Mouse (Mus musculus): ENCODE measurements at regions not wholly inside any gene's neighbourhood (a gene's known extent, or its start where the extent isn't known, plus 50 kb on each side); places are given as distances from the start of the nearest gene placed in this dataset.
"Not testable (repeated sequence)": the region's sequence is repeated elsewhere in the genome, so short reads cannot be mapped to it uniquely, and the experiment has no call there.

GRCm38 (mm10) chr10:26577087-26577486, 176.1 kb upstream of the Arhgap18 start:
- no peak for DNase-seq (ENCODE audit: low read depth, low spot score)
- no peak overlapping the region for H3K27ac ChIP-seq (ENCODE audit: insufficient read depth, low read depth, low read length, poor library complexity, severe bottlenecking)
- H3K9me3 ChIP-seq (ENCODE audit: control insufficient read depth, insufficient read depth, low read depth, low read length), result no peaks in the 10 kb centered on the region
- in situ Hi-C loops (cut with MboI; ENCODE audit: low sequenced_read_pairs in 2 of 2, unreplicated experiment in 2 of 2), result no loop called here
- no peaks in the 10 kb centered on the region for H3K4me1 ChIP-seq (ENCODE audit: control insufficient read depth in 2 of 2, insufficient read depth in 2 of 2, low read length in 2 of 2, poor library complexity in 1 of 2)
- no peak overlapping the region for H3K9ac ChIP-seq (ENCODE audit: insufficient read depth, low read depth, low read length, poor library complexity, severe bottlenecking)
- TF ChIP-seq HCFC1 (IDR thresholded peaks at IDR 0.05; ENCODE audit: borderline replicate concordance, insufficient read depth, low read length) (no peak), ZC3H11A (IDR thresholded peaks at IDR 0.05; ENCODE audit: borderline replicate concordance, low read depth, low read length) (no peak), ZNF384 (IDR thresholded peaks at IDR 0.05; ENCODE audit: low read depth, low read length) (no peak), CHD2 (IDR thresholded peaks at IDR 0.05; ENCODE audit: low read depth, low read length) (no peak), MAFK (IDR thresholded peaks at IDR 0.05; ENCODE audit: insufficient read depth, low read depth, low read length) (no peak)
- no peaks in the 10 kb centered on the region for H3K36me3 ChIP-seq (ENCODE audit: control insufficient read depth, insufficient read depth, low read length, poor library complexity, severe bottlenecking)
- H3K4me3 ChIP-seq (ENCODE audit: insufficient read depth in 1 of 2, low read depth in 1 of 2, low read length in 2 of 2, poor library complexity in 1 of 2, severe bottlenecking in 1 of 2), result no peak overlapping the region

- no peaks in the 10 kb centered on the region for H3K4me1 ChIP-seq (ENCODE audit: control insufficient read depth in 2 of 2, insufficient read depth in 2 of 2, low read length in 2 of 2, poor library complexity in 1 of 2)
- no peak overlapping the region for H3K27ac ChIP-seq (ENCODE audit: insufficient read depth, low read depth, low read length, poor library complexity, severe bottlenecking)
- H3K9me3 ChIP-seq (ENCODE audit: control insufficient read depth, insufficient read depth, low read depth, low read length), result no peaks in the 10 kb centered on the region; the same call in 1 of the 2 replicates
- TF ChIP-seq ZNF384 (IDR thresholded peaks at IDR 0.05; ENCODE audit: low read depth, low read length) (no peak), HCFC1 (IDR thresholded peaks at IDR 0.05; ENCODE audit: borderline replicate concordance, insufficient read depth, low read length) (no peak), MAFK (IDR thresholded peaks at IDR 0.05; ENCODE audit: insufficient read depth, low read depth, low read length) (no peak), ZC3H11A (IDR thresholded peaks at IDR 0.05; ENCODE audit: borderline replicate concordance, low read depth, low read length) (no peak), CHD2 (IDR thresholded peaks at IDR 0.05; ENCODE audit: low read depth, low read length) (no peak)
- no peak for DNase-seq (ENCODE audit: low read depth, low spot score)
- H3K4me3 ChIP-seq (ENCODE audit: insufficient read depth in 1 of 2, low read depth in 1 of 2, low read length in 2 of 2, poor library complexity in 1 of 2, severe bottlenecking in 1 of 2), result no peak overlapping the region
- H3K9ac ChIP-seq (ENCODE audit: insufficient read depth, low read depth, low read length, poor library complexity, severe bottlenecking), result no peak overlapping the region
- in situ Hi-C loops (cut with MboI; ENCODE audit: low sequenced_read_pairs in 2 of 2, unreplicated experiment in 2 of 2), result no loop called here
- H3K36me3 ChIP-seq (ENCODE audit: control insufficient read depth, insufficient read depth, low read length, poor library complexity, severe bottlenecking), result no peaks in the 10 kb centered on the region
Observed at GRCm38 (mm10) chr10:26585106-26585505, 168.1 kb upstream of the Arhgap18 start.

- H3K36me3 ChIP-seq (ENCODE audit: control insufficient read depth, insufficient read depth, low read length, poor library complexity, severe bottlenecking); H3K4me1 ChIP-seq (ENCODE audit: control insufficient read depth in 2 of 2, insufficient read depth in 2 of 2, low read length in 2 of 2, poor library complexity in 1 of 2); in situ Hi-C loops (cut with MboI; ENCODE audit: low sequenced_read_pairs in 2 of 2, unreplicated experiment in 2 of 2); H3K9ac ChIP-seq (ENCODE audit: insufficient read depth, low read depth, low read length, poor library complexity, severe bottlenecking); H3K9me3 ChIP-seq (ENCODE audit: control insufficient read depth, insufficient read depth, low read depth, low read length); H3K27ac ChIP-seq (ENCODE audit: insufficient read depth, low read depth, low read length, poor library complexity, severe bottlenecking); H3K4me3 ChIP-seq (ENCODE audit: insufficient read depth in 1 of 2, low read depth in 1 of 2, low read length in 2 of 2, poor library complexity in 1 of 2, severe bottlenecking in 1 of 2); DNase-seq (ENCODE audit: low read depth, low spot score): not testable (repeated sequence)
Observed at GRCm38 (mm10) chr10:26607081-26607480, 146.1 kb upstream of the Arhgap18 start.

- TF ChIP-seq CHD2 (IDR thresholded peaks at IDR 0.05; ENCODE audit: low read depth, low read length) (no peak), ZC3H11A (IDR thresholded peaks at IDR 0.05; ENCODE audit: borderline replicate concordance, low read depth, low read length) (no peak), MAFK (IDR thresholded peaks at IDR 0.05; ENCODE audit: insufficient read depth, low read depth, low read length) (no peak), ZNF384 (IDR thresholded peaks at IDR 0.05; ENCODE audit: low read depth, low read length) (no peak), HCFC1 (IDR thresholded peaks at IDR 0.05; ENCODE audit: borderline replicate concordance, insufficient read depth, low read length) (no peak)
- H3K27ac ChIP-seq (ENCODE audit: insufficient read depth, low read depth, low read length, poor library complexity, severe bottlenecking), result no peak overlapping the region
- no peaks in the 10 kb centered on the region for H3K4me1 ChIP-seq (ENCODE audit: control insufficient read depth in 2 of 2, insufficient read depth in 2 of 2, low read length in 2 of 2, poor library complexity in 1 of 2)
- no peak overlapping the region for H3K9ac ChIP-seq (ENCODE audit: insufficient read depth, low read depth, low read length, poor library complexity, severe bottlenecking)
- H3K9me3 ChIP-seq (ENCODE audit: control insufficient read depth, insufficient read depth, low read depth, low read length), result no peaks in the 10 kb centered on the region
- H3K4me3 ChIP-seq (ENCODE audit: insufficient read depth in 1 of 2, low read depth in 1 of 2, low read length in 2 of 2, poor library complexity in 1 of 2, severe bottlenecking in 1 of 2), result no peak overlapping the region
- no peak for DNase-seq (ENCODE audit: low read depth, low spot score)
- no peaks in the 10 kb centered on the region; the same call in 1 of the 2 replicates for H3K36me3 ChIP-seq (ENCODE audit: control insufficient read depth, insufficient read depth, low read length, poor library complexity, severe bottlenecking)
- in situ Hi-C loops (cut with MboI; ENCODE audit: low sequenced_read_pairs in 2 of 2, unreplicated experiment in 2 of 2), result no loop called here
Observed at GRCm38 (mm10) chr10:26611246-26611645, 142.0 kb upstream of the Arhgap18 start.

GRCm38 (mm10) chr10:26630196-26630760, 122.9 kb upstream of the Arhgap18 start:
- in situ Hi-C loops (cut with MboI; ENCODE audit: low sequenced_read_pairs in 2 of 2, unreplicated experiment in 2 of 2), result no loop called here
- Histone ChIP-seq H3K4me3 (ENCODE audit: insufficient read depth in 1 of 2, low read depth in 1 of 2, low read length in 2 of 2, poor library complexity in 1 of 2, severe bottlenecking in 1 of 2) (no peak overlapping the region), H3K9me3 (ENCODE audit: control insufficient read depth, insufficient read depth, low read depth, low read length) (no peaks in the 10 kb centered on the region), H3K36me3 (ENCODE audit: control insufficient read depth, insufficient read depth, low read length, poor library complexity, severe bottlenecking) (no peaks in the 10 kb centered on the region), H3K4me1 (ENCODE audit: control insufficient read depth in 2 of 2, insufficient read depth in 2 of 2, low read length in 2 of 2, poor library complexity in 1 of 2) (no peaks in the 10 kb centered on the region), H3K9ac (ENCODE audit: insufficient read depth, low read depth, low read length, poor library complexity, severe bottlenecking) (no peak overlapping the region), H3K27ac (ENCODE audit: insufficient read depth, low read depth, low read length, poor library complexity, severe bottlenecking) (no peak overlapping the region)
- TF ChIP-seq HCFC1 (IDR thresholded peaks at IDR 0.05; ENCODE audit: borderline replicate concordance, insufficient read depth, low read length), result no peak
- no peak for TF ChIP-seq CHD2 (IDR thresholded peaks at IDR 0.05; ENCODE audit: low read depth, low read length)
- no peak for TF ChIP-seq ZC3H11A (IDR thresholded peaks at IDR 0.05; ENCODE audit: borderline replicate concordance, low read depth, low read length)
- no peak for TF ChIP-seq MAFK (IDR thresholded peaks at IDR 0.05; ENCODE audit: insufficient read depth, low read depth, low read length)
- no peak for TF ChIP-seq ZNF384 (IDR thresholded peaks at IDR 0.05; ENCODE audit: low read depth, low read length)
- DNase-seq (ENCODE audit: low read depth, low spot score), result no peak

All from ES-E14 (cell line).